Mouse (Mus musculus): ENCODE measurements around the gene Slc16a6. TPM values are rescaled to one million over a fixed set of nuclear protein-coding genes. Genes with fewer than 3 reads are reported as not detected.

Gene Slc16a6
- polyA plus RNA-seq, 1 experiment, result 1.6 TPM

GRCm38 (mm10) chr11:109474836-109475235, 1.4 kb upstream of the Slc16a6 start:
- WGBS, result 92% methylated on average over 13 of the region's 13 CpGs
- no peak for DNase-seq
- Histone ChIP-seq H3K4me3 (replicated peaks; ENCODE audit: extremely low read depth, low read depth, low read length) (no peak overlapping the region), H3K4me1 (ENCODE audit: control insufficient read depth, insufficient read depth, low read length) (peaks cover 5% of the 10 kb centered on the region)
- TF ChIP-seq CTCF (IDR thresholded peaks at IDR 0.05; ENCODE audit: insufficient read depth, low read length) (no peak), POLR2A (IDR thresholded peaks at IDR 0.05; ENCODE audit: borderline replicate concordance, extremely low read depth, low read depth, low read length) (no peak)

- no peak for DNase-seq
- H3K4me1 ChIP-seq (ENCODE audit: control insufficient read depth, insufficient read depth, low read length), result peaks cover 5% of the 10 kb centered on the region
- H3K4me3 ChIP-seq (replicated peaks; ENCODE audit: extremely low read depth, low read depth, low read length), result peak overlapping the region; percentile 63
- WGBS, result 11% methylated on average over 14 of the region's 14 CpGs
- no peak for TF ChIP-seq POLR2A (IDR thresholded peaks at IDR 0.05; ENCODE audit: borderline replicate concordance, extremely low read depth, low read depth, low read length)
- TF ChIP-seq CTCF (IDR thresholded peaks at IDR 0.05; ENCODE audit: insufficient read depth, low read length), result no peak
Observed at GRCm38 (mm10) chr11:109474086-109474742, 816 bp upstream of the Slc16a6 start.

- DNase-seq, result no peak
- TF ChIP-seq POLR2A (IDR thresholded peaks at IDR 0.05; ENCODE audit: borderline replicate concordance, extremely low read depth, low read depth, low read length) (no peak), CTCF (IDR thresholded peaks at IDR 0.05; ENCODE audit: insufficient read depth, low read length) (no peak)
- H3K4me1 ChIP-seq (ENCODE audit: control insufficient read depth, insufficient read depth, low read length), result peaks cover 5% of the 10 kb centered on the region
- 0% methylated on average over 12 of the region's 13 CpGs for WGBS
- peak overlapping the region; percentile 63 for H3K4me3 ChIP-seq (replicated peaks; ENCODE audit: extremely low read depth, low read depth, low read length)
Observed at GRCm38 (mm10) chr11:109472821-109473170, 602 bp downstream of the Slc16a6 start.

- no peak for TF ChIP-seq CTCF (IDR thresholded peaks at IDR 0.05; ENCODE audit: insufficient read depth, low read length)
- TF ChIP-seq POLR2A (IDR thresholded peaks at IDR 0.05; ENCODE audit: borderline replicate concordance, extremely low read depth, low read depth, low read length), result no peak
- Histone ChIP-seq H3K4me1 (ENCODE audit: control insufficient read depth, insufficient read depth, low read length) (peaks cover 5% of the 10 kb centered on the region), H3K4me3 (replicated peaks; ENCODE audit: extremely low read depth, low read depth, low read length) (peak overlapping the region; percentile 69)
- WGBS, result 2% methylated on average over 33 of the region's 33 CpGs
- no peak for DNase-seq
Observed at GRCm38 (mm10) chr11:109472171-109472691, 1.2 kb downstream of the Slc16a6 start.

GRCm38 (mm10) chr11:109470921-109471861, 2.2 kb downstream of the Slc16a6 start:
- Histone ChIP-seq H3K4me3 (replicated peaks; ENCODE audit: extremely low read depth, low read depth, low read length) (no peak overlapping the region), H3K4me1 (ENCODE audit: control insufficient read depth, insufficient read depth, low read length) (peaks cover 5% of the 10 kb centered on the region)
- WGBS, result 57% methylated on average over 15 of the region's 15 CpGs
- TF ChIP-seq POLR2A (IDR thresholded peaks at IDR 0.05; ENCODE audit: borderline replicate concordance, extremely low read depth, low read depth, low read length) (no peak), CTCF (IDR thresholded peaks at IDR 0.05; ENCODE audit: insufficient read depth, low read length) (no peak)
- no peak for DNase-seq

GRCm38 (mm10) chr11:109470170-109470569, 3.2 kb downstream of the Slc16a6 start:
- 73% methylated on average over 9 of the region's 9 CpGs for WGBS
- H3K4me3 ChIP-seq (replicated peaks; ENCODE audit: extremely low read depth, low read depth, low read length), result no peak overlapping the region
- peaks cover 5% of the 10 kb centered on the region for H3K4me1 ChIP-seq (ENCODE audit: control insufficient read depth, insufficient read depth, low read length)
- DNase-seq, result no peak
- TF ChIP-seq POLR2A (IDR thresholded peaks at IDR 0.05; ENCODE audit: borderline replicate concordance, extremely low read depth, low read depth, low read length) (no peak), CTCF (IDR thresholded peaks at IDR 0.05; ENCODE audit: insufficient read depth, low read length) (no peak)

GRCm38 (mm10) chr11:109468133-109468532, 5.3 kb downstream of the Slc16a6 start:
- H3K4me3 ChIP-seq (replicated peaks; ENCODE audit: extremely low read depth, low read depth, low read length), result no peak overlapping the region
- DNase-seq, result no peak
- H3K4me1 ChIP-seq (ENCODE audit: control insufficient read depth, insufficient read depth, low read length), result peaks cover 5% of the 10 kb centered on the region; the same call in 1 of the 2 replicates
- WGBS, result 42% methylated on average over 5 of the region's 5 CpGs
- TF ChIP-seq POLR2A (IDR thresholded peaks at IDR 0.05; ENCODE audit: borderline replicate concordance, extremely low read depth, low read depth, low read length) (no peak), CTCF (IDR thresholded peaks at IDR 0.05; ENCODE audit: insufficient read depth, low read length) (no peak)

GRCm38 (mm10) chr11:109466987-109467386, 6.4 kb downstream of the Slc16a6 start:
- H3K4me1 ChIP-seq (ENCODE audit: control insufficient read depth, insufficient read depth, low read length), result no peaks in the 10 kb centered on the region
- no peak overlapping the region for H3K4me3 ChIP-seq (replicated peaks; ENCODE audit: extremely low read depth, low read depth, low read length)
- no peak for DNase-seq
- TF ChIP-seq CTCF (IDR thresholded peaks at IDR 0.05; ENCODE audit: insufficient read depth, low read length) (no peak), POLR2A (IDR thresholded peaks at IDR 0.05; ENCODE audit: borderline replicate concordance, extremely low read depth, low read depth, low read length) (no peak)
- 46% methylated on average over 8 of the region's 8 CpGs for WGBS

GRCm38 (mm10) chr11:109465068-109465467, 8.3 kb downstream of the Slc16a6 start:
- WGBS, result 93% methylated on average over 4 of the region's 4 CpGs
- no peak overlapping the region for H3K4me3 ChIP-seq (replicated peaks; ENCODE audit: extremely low read depth, low read depth, low read length)
- TF ChIP-seq CTCF (IDR thresholded peaks at IDR 0.05; ENCODE audit: insufficient read depth, low read length), result no peak
- TF ChIP-seq POLR2A (IDR thresholded peaks at IDR 0.05; ENCODE audit: borderline replicate concordance, extremely low read depth, low read depth, low read length), result no peak
- no peak for DNase-seq
- H3K4me1 ChIP-seq (ENCODE audit: control insufficient read depth, insufficient read depth, low read length), result no peaks in the 10 kb centered on the region
